Mouse (Mus musculus): ENCODE measurements around the gene Mtmr1. TPM values are rescaled to one million over a fixed set of nuclear protein-coding genes. Genes with fewer than 3 reads are reported as not detected.
"Not testable (repeated sequence)": the region's sequence is repeated elsewhere in the genome, so short reads cannot be mapped to it uniquely, and the experiment has no call there.

Gene Mtmr1
- total RNA-seq (2018; cell fraction: chromatin; rRNA removed): 100 to 1,000 TPM in 1 of 26 experiments, 10 to 100 TPM in 25; 33.6 to 103 (median 53.3) TPM
- 10 to 100 TPM; 14.3 to 27.6 (median 22.1) TPM for total RNA-seq (2018; cell fraction: cytosol; rRNA removed)
- total RNA-seq (2018; cell fraction: nucleus; rRNA removed): 10 to 100 TPM; 15.7 to 58.5 (median 36.1) TPM
- polyA plus RNA-seq (2018): 14.8 to 19.5 TPM (median 17.9 TPM) in 3 replicates

DNA sequence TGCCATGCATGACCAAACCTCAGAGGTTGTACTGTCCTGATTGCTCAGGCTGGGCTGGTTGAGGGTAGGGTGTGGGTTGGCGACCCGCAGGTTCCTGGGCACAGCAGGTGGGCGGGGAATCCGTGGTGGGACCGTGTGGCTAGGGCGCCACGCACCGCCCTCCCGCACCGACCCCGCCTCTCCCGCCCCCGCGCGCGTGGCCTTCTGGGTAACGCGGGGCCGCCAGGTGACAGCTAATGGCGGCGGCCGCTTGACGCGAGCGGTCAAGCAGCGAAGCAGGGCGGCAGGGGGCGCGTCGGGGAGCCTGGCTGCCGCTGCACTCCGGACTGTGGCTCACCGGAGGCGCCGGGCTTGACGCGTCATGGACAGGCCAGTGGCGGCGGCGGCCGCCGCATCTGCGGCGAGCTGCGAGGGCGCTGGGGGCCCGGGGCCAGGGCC is at the start of gene Mtmr1:
TSS of gene Mtmr1 (plus strand) at position 207 of the 438 bp plus-strand sequence.
- 17% methylated on average over 44 of the region's 47 CpGs for WGBS (ENCODE audit: missing documents)
- H3K36me3 ChIP-seq (ENCODE audit: inconsistent target): no peaks in the 10 kb centered on the region
- H3K27ac ChIP-seq: no peak within 1 kb of the TSS
- H3K4me3 ChIP-seq (ENCODE audit: inconsistent target): peak within 1 kb of the TSS; percentile 36
- H3K79me2 ChIP-seq (ENCODE audit: inconsistent target): no peaks in the 10 kb centered on the region; the same call in 1 of the 2 replicates

DNA sequence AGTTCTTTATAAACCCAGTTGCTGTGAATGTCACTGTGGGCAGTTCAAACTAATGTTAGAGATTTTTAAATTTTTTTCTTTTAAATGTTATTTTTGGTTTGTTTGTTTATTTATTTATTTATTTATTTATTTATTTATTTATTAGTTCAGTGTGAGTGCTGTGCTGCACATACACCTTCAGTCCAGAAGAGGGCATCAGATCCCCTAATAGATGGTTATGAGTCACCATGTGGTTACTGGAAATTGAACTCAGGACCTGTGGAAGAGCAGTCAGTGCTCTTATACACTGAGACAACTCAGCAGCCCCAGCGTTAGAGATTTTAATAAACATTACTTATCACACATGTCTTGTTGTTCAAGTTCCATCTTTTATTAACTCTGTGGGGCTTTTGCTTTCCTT is 12.5 kb upstream of the Mtmr1 start:
- H3K36me3 ChIP-seq (ENCODE audit: inconsistent target): no peaks in the 10 kb centered on the region
- H3K27ac ChIP-seq: no peak overlapping the region
- 80% methylated on average over 1 of the region's 1 CpGs for whole genome bisulfite sequencing (ENCODE audit: missing documents)
- no peaks in the 10 kb centered on the region for H3K79me2 ChIP-seq (ENCODE audit: inconsistent target)
- H3K4me3 ChIP-seq (ENCODE audit: inconsistent target): no peak overlapping the region

DNA sequence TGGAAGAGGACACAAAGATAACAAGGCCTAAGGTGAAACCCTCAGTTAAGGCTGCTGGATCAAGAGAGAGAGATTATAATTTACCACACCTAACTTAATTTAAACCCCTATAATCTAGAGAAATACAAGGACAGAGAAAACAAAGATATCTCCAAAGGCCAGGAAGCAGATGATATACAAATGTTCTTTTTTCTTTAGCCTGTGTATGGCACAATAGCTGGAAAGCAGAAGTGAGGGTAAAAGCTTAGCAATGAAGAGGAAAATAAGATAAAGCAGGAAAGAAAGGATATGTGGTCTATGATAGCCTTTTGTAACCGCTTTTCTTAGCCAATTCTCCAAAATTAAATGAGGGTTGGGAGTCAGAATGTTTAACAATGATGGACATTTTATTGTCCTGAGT is 9.2 kb upstream of the Mtmr1 start:
- WGBS (ENCODE audit: missing documents): 33% methylated on average over 1 of the region's 1 CpGs
- Histone ChIP-seq H3K36me3 (ENCODE audit: inconsistent target) (no peaks in the 10 kb centered on the region), H3K27ac (no peak overlapping the region), H3K4me3 (ENCODE audit: inconsistent target) (no peak overlapping the region), H3K79me2 (ENCODE audit: inconsistent target) (no peaks in the 10 kb centered on the region)

DNA sequence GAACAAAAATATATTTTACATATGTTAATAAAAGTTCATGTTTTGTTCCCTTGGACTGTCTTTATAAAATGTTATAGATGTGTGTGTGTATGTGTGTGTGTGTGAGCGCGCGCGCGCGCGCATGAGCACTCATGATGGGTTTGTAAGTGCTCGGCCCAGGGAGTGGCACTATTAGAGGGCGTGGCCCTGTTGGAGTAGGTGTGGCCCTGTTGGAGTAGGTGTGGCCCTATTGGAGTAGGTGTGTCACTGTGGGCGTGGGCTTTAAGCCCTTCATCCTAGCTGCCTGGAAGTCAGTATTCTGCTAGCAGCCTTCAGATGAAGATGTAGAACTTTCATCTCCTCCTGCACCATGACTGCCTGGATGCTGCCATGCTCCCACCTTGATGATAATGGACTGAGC is 2.8 kb upstream of the Mtmr1 start:
- H3K4me3 ChIP-seq (ENCODE audit: inconsistent target); H3K27ac ChIP-seq; H3K36me3 ChIP-seq (ENCODE audit: inconsistent target); H3K79me2 ChIP-seq (ENCODE audit: inconsistent target): not testable (repeated sequence)
- WGBS (ENCODE audit: missing documents): 79% methylated on average over 3 of the region's 10 CpGs

DNA sequence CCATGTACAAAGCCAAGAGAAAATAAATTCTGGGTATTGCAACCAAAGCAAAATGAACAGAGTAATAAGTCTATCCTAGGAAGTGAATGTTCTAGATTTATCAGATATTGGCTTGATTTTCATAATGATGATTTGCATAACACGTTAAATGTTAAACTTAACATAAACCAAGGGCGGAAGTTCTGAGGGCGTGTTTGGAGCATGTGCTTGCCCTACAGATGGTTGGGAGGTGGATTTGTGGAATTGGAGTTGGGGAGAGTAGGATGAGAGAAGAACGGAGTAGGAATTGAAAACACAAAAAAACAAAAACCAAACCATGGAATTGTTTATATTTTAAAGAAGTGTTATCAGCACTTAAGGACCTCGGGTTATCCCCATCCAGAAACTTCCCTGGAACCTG is 498 bp upstream of the Mtmr1 start:
- Histone ChIP-seq H3K36me3 (ENCODE audit: inconsistent target) (no peaks in the 10 kb centered on the region), H3K79me2 (ENCODE audit: inconsistent target) (no peaks in the 10 kb centered on the region; the same call in 1 of the 2 replicates), H3K27ac (no peak overlapping the region), H3K4me3 (ENCODE audit: inconsistent target) (peak overlapping the region; percentile 36)
- WGBS (ENCODE audit: missing documents): 35% methylated on average over 5 of the region's 5 CpGs

DNA sequence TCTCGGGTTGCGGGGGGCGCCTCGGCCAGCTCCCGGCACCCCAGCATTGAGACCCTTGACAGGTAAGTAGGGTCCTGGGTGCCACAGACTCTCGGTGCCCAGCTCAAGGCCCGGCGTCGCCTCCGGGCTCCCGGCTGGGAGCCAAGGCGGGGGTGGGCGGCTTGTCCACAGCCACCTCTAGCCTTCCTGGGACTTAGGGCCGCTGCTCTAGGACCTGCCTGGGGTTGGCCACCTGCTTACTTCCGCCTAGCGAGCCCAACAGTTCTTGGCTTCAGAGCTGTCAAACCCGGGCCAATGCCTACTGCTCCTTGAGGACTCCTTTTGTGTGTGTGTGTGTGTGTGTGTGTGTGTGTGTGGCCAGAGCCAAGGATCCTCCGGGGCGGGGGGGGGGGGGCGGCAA is 451 bp downstream of the Mtmr1 start:
- H3K79me2 ChIP-seq (ENCODE audit: inconsistent target): no peaks in the 10 kb centered on the region; the same call in 1 of the 2 replicates
- peak overlapping the region; percentile 28 for H3K4me3 ChIP-seq (ENCODE audit: inconsistent target)
- no peaks in the 10 kb centered on the region for H3K36me3 ChIP-seq (ENCODE audit: inconsistent target)
- H3K27ac ChIP-seq: no peak overlapping the region
- 18% methylated on average over 17 of the region's 20 CpGs for WGBS (ENCODE audit: missing documents)

DNA sequence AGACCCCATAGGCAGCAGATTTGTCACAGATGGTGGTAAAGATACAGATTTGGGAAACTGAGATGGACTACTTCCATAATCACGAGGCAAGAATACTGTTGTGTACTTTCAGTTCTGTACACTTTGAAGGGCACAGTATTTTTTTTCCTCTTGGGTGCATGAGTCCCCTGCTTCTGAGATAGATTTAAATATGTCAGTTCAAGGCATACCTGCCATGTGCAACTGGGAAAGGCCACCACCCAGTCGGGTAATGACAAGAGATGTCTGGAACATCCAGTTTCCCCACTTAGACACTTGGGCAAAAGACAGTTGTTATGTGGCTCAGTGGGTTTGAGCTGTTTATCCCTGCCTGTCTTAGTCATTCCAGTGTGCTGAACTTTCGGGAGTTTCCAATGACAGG is 950 bp downstream of the Mtmr1 start:
- 46% methylated on average over 3 of the region's 3 CpGs for WGBS (ENCODE audit: missing documents)
- H3K27ac ChIP-seq: no peak overlapping the region

DNA sequence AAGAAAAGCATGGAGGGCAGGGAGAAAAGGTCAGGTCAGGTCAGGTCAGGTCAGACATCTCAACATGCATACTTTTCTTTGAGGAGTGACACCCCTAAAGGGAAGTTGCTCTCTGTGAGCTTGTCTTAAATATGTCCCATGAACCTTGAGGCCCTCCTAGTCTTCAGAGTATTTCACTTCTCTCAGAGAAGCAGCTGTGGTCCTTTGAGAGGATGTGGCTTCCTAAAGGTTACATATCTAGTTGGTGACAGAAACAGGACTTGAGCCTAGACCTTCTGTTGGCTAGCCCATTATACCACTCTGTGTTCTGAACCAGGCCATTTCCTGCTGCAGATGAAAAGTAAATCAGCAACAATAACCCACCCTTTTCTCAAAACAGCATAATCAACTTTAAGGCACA is 2.4 kb downstream of the Mtmr1 start:
- Histone ChIP-seq H3K36me3 (ENCODE audit: inconsistent target) (no peaks in the 10 kb centered on the region), H3K79me2 (ENCODE audit: inconsistent target) (no peaks in the 10 kb centered on the region; the same call in 1 of the 2 replicates), H3K27ac (no peak overlapping the region), H3K4me3 (ENCODE audit: inconsistent target) (no peak overlapping the region)

More for the DNA sequence above, 950 bp downstream of the Mtmr1 start:
- no peaks in the 10 kb centered on the region; the same call in 1 of the 2 replicates for H3K79me2 ChIP-seq (ENCODE audit: inconsistent target)
- no peaks in the 10 kb centered on the region for H3K36me3 ChIP-seq (ENCODE audit: inconsistent target)
- H3K4me3 ChIP-seq (ENCODE audit: inconsistent target): peak overlapping the region; percentile 28

DNA sequence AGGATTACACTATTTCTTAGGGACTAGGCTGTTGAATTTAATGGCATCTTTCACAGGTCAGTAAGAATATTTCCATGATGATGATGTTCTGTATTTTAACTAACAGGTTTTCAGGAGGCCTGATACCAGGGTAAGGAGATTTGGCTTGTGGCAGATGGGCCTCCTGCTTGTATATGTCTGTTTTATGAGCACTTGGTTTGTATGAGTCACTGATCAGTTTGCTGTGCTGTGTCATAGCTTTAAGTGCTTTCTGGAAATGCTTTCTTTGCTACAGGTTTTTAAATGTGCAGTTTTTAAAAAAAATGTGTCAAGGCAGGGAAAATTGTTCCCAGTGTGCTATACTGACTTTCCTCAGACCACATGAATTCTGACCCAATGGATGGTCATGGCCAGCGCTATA is 12.2 kb downstream of the Mtmr1 start:
- Histone ChIP-seq H3K79me2 (ENCODE audit: inconsistent target) (no peaks in the 10 kb centered on the region), H3K4me3 (ENCODE audit: inconsistent target) (no peak overlapping the region), H3K27ac (no peak overlapping the region), H3K36me3 (ENCODE audit: inconsistent target) (no peaks in the 10 kb centered on the region)
- WGBS (ENCODE audit: missing documents): no CpG with 5 or more reads among the region's 1 CpGs

DNA sequence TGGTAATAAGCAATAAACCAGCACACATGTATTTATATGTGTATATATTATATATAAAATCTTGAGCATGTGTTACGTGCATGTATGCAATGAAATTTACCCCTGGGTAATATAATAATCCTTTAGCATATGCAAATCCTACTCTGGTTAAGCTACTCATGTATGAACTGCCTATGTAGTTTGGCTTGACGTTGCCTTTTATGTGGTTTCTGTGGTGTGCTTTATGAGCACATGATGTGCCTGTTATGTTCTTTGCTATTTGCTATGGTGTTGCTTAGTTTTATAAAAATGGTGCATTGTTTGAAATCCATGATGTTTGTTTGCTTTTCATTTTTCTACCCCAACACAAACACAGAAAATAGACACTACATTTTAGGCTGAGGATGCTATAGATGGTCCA is 13.9 kb downstream of the Mtmr1 start:
- Histone ChIP-seq H3K4me3 (ENCODE audit: inconsistent target) (no peak overlapping the region), H3K27ac (no peak overlapping the region), H3K36me3 (ENCODE audit: inconsistent target) (no peaks in the 10 kb centered on the region), H3K79me2 (ENCODE audit: inconsistent target) (no peaks in the 10 kb centered on the region)
- 100% methylated on average over 2 of the region's 2 CpGs for WGBS (ENCODE audit: missing documents)

DNA sequence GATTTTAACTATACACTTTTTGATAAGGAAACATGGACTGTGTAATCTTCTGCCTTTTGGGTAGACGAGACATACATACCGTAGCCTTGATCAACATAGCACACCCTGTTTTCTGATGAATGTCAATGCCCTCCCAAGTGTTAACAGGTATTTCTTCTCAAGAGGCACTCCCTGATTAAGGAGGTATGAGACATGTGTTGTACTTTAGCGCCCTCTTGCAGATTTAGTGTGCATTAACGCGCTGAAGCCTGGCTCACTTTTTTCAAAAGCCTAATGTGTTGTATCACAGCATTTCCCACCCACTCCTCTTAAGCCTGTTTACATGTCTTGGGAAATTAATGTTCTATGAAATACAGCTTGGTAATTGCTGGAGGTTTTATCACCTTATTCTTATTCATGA is 17.0 kb downstream of the Mtmr1 start:
- Histone ChIP-seq H3K36me3 (ENCODE audit: inconsistent target) (no peaks in the 10 kb centered on the region), H3K79me2 (ENCODE audit: inconsistent target) (no peaks in the 10 kb centered on the region), H3K4me3 (ENCODE audit: inconsistent target) (no peak overlapping the region), H3K27ac (no peak overlapping the region)
- 59% methylated on average over 5 of the region's 5 CpGs for WGBS (ENCODE audit: missing documents)

DNA sequence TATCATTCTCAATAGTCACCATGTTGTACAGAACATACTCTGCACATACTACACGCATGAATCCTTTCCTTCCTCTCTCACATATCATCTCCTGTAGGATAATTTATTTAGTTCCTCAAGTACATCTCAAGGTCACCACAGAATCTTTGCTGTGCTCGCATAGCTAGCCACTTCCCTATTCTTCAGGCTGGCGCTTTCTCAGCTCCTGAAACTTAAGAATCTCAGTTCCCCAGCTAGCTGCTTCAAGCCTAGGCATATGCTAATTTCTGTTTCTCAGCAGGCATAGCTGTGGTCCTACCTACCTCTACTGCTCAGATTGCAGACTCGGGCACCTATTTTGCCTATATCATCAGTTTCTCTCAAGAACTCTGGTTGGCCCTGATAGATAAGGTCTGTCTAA is 31.8 kb downstream of the Mtmr1 start:
- WGBS (ENCODE audit: missing documents): 34% methylated on average over 4 of the region's 4 CpGs
- no peak overlapping the region for H3K4me3 ChIP-seq (ENCODE audit: inconsistent target)
- H3K27ac ChIP-seq: no peak overlapping the region
- H3K79me2 ChIP-seq (ENCODE audit: inconsistent target): no peaks in the 10 kb centered on the region
- no peaks in the 10 kb centered on the region for H3K36me3 ChIP-seq (ENCODE audit: inconsistent target)

DNA sequence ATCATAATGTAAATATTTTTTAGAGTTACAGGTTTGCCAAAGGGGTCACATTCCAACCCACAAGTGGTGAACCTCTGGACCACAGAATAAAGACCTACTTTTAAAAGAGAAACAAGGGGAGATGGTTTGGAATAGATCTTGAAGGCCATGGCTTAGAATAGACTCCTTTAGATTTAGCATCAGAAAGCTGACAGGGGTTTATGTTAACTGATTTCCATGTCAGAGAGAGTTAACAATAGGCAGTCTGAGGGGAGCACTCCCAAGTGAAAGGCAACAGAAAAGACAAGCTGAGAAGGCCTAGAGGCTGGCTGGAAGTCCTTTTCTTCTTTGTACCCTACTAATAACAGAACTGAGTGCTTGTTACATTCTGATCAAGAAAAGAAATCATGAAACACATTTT is 41.7 kb downstream of the Mtmr1 start:
- Histone ChIP-seq H3K27ac (no peak overlapping the region), H3K36me3 (ENCODE audit: inconsistent target) (0 out of 2 replicates have a peak, but pooled peaks cover 3% of the 10 kb centered on the region), H3K79me2 (ENCODE audit: inconsistent target) (no peaks in the 10 kb centered on the region), H3K4me3 (ENCODE audit: inconsistent target) (no peak overlapping the region)

DNA sequence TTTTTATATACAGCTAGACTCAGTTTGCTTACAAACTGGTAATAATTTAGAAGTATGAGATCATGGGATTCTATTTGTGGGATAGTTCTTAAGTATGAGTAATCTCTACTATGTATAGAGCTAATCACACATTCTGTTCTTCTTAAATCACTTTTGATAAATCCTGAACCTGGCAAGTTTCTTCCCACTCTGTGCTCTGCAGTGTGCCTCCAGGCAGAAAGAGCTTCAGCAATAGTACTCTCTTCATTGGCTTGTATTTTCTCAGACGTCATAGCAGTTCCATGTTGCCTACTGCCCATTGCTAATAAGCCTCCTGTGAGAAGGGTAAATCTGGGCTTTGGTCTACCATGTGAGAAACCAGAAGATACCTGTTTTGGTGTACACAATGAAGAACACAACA is 43.8 kb downstream of the Mtmr1 start:
- no peaks in the 10 kb centered on the region for H3K79me2 ChIP-seq (ENCODE audit: inconsistent target)
- WGBS (ENCODE audit: missing documents): 92% methylated on average over 1 of the region's 1 CpGs
- H3K36me3 ChIP-seq (ENCODE audit: inconsistent target): no peaks in the 10 kb centered on the region
- H3K27ac ChIP-seq: no peak overlapping the region
- H3K4me3 ChIP-seq (ENCODE audit: inconsistent target): no peak overlapping the region

DNA sequence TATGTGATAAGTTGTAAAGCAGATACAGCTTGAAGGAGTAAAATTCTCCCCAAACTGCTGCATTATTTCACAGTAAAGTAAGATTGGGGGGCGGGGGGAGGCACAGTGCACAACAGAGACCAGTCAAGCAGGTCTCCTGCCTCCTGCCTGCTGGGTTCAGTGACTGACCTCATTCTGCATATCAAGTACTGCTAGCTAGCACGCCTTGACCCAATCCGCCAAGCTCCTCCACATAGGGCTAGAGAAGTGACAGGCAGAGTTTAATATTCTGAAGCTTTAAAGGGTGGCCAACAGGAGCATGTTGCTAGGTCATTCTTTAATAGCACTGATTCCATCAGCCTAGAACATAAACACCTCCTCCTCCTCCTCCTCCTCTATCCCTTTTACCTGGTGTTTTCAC is 48.2 kb downstream of the Mtmr1 start:
- Histone ChIP-seq H3K36me3 (ENCODE audit: inconsistent target) (no peaks in the 10 kb centered on the region), H3K79me2 (ENCODE audit: inconsistent target) (no peaks in the 10 kb centered on the region), H3K27ac (no peak overlapping the region), H3K4me3 (ENCODE audit: inconsistent target) (no peak overlapping the region)
- WGBS (ENCODE audit: missing documents): 84% methylated on average over 3 of the region's 3 CpGs

DNA sequence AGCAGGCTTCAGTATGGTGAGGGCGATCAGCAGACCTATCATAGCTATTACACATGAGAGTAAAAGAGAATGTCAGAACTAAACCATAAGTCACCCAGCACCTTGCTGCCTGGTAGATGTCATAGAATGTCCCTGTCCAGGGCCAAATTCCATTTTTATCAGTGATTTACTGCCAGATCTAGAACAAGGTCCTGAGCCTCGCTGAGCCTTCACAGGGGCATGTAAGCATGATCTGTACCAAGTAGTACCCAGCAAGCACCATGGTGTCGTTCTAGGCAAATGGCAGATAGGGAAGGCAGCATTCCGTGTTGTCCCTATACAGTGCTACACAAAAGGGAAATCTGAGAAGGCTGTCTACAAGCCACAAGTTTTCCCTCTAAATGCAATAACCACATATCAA is 49.1 kb downstream of the Mtmr1 start:
- 93% methylated on average over 4 of the region's 4 CpGs for WGBS (ENCODE audit: missing documents)
- H3K36me3 ChIP-seq (ENCODE audit: inconsistent target): no peaks in the 10 kb centered on the region
- no peak overlapping the region for H3K4me3 ChIP-seq (ENCODE audit: inconsistent target)

More for the DNA sequence above, 49.1 kb downstream of the Mtmr1 start:
- Histone ChIP-seq H3K79me2 (ENCODE audit: inconsistent target) (no peaks in the 10 kb centered on the region), H3K27ac (no peak overlapping the region)

Data from macrophage (primary cell).